Mouse (Mus musculus) cerebellum, adult (tissue): ENCODE data around the gene Cdk20.

Experiments used
- ATAC-seq: cut with Nextera tagmentation; 2 replicates; pipeline ENCODE4 v1.9.2; 2017; ENCODE audit warnings: mild to moderate bottlenecking, moderate library complexity, mixed read lengths; ENCODE audit not compliant: insufficient number of reproducible peaks, low FRiP score, low TSS enrichment

The Cdk20 gene

GRCm38 (mm10) chr13:64479960-64480359, 47.8 kb downstream of the Cdk20 start:
- ATAC-seq: no peak

- ATAC-seq: no peak
Observed at GRCm38 (mm10) chr13:64489886-64490285, 57.8 kb downstream of the Cdk20 start.
